Mouse (Mus musculus) spleen, adult 2 months (tissue): ENCODE results near the gene Irf2bpl.

Experiments used
- CTCF ChIP-seq: fragments of 200-500 bp; IDR thresholded peaks from 2 replicates; pipeline ENCODE4 v1.5.1; 2011; ENCODE audit warnings: mild to moderate bottlenecking, inconsistent platforms; ENCODE audit not compliant: insufficient read depth, insufficient read length, insufficient replicate concordance; ENCODE audit errors: extremely low read depth
- POLR2A ChIP-seq: fragments of 200-500 bp; IDR thresholded peaks from 2 replicates; pipeline ENCODE4 v1.6.1; 2011; ENCODE audit warnings: low read depth, low read length, inconsistent platforms

DNA sequence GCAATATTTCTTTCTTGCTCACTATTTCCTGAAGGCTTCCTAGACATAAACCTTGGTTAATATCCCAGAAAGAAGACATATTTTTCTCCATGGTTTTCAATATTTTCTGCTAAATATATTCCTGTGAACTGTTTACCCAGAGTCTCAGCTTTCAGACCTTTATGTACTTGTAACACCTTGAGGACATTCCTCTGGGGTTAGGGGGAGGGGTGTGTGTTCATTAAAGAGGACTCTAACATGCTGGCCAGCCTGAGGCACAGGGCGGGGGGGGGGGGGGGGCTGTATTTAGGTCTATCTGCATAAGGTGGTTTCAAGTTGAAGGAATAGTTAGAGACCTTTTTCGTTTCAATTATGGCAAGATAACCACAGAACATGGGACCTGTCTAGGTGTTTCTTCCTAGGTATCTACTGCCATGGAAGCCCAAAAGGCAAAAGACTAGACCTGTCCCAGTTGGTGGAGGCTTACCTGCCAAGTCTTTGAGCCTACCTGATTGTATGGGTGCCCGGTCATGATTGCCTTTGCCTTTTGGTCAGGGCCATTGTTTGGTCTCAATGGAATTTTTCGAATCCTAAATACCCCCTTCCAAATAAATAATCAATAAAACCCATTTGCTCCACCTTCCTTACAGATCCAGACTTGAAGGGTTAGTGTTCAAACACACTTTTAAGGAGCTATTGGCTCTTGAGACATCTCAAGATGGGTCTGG lies 11.3 kb upstream of the Irf2bpl start:
- no peak for TF ChIP-seq CTCF
- no peak for TF ChIP-seq POLR2A
